Mouse (Mus musculus): ENCODE measurements around the gene Dync1i1. TPM values are rescaled to one million over a fixed set of nuclear protein-coding genes. Genes with fewer than 3 reads are reported as not detected.
A peak's percentile ranks its signal among the peaks of the same experiment; 100 is the strongest.

The Dync1i1 gene
- polyA plus RNA-seq, 1 experiment from 2014 or later: 29.5 TPM

- no peak overlapping the region for H3K9ac ChIP-seq
- H3K4me3 ChIP-seq: no peak overlapping the region
- H3K36me3 ChIP-seq: no peaks in the 10 kb centered on the region
- H3K27me3 ChIP-seq: no peaks in the 10 kb centered on the region
- WGBS: 68% methylated on average over 10 of the region's 10 CpGs
- H3K27ac ChIP-seq (replicated peaks): no peak overlapping the region
- no peaks in the 10 kb centered on the region for H3K4me1 ChIP-seq (replicated peaks)
- ATAC-seq (ENCODE audit: low FRiP score, low read depth): no peak
- no peaks in the 10 kb centered on the region for H3K9me3 ChIP-seq
- H3K4me2 ChIP-seq: no peak overlapping the region
Measured at GRCm38 (mm10) chr6:5956316-5956913, 231.0 kb downstream of the Dync1i1 start.

GRCm38 (mm10) chr6:5960728-5961127, 235.3 kb downstream of the Dync1i1 start:
- Histone ChIP-seq H3K36me3 (no peaks in the 10 kb centered on the region), H3K4me1 (replicated peaks) (no peaks in the 10 kb centered on the region), H3K27me3 (no peaks in the 10 kb centered on the region), H3K4me3 (no peak overlapping the region), H3K4me2 (no peak overlapping the region), H3K27ac (replicated peaks) (no peak overlapping the region), H3K9me3 (no peaks in the 10 kb centered on the region), H3K9ac (no peak overlapping the region)
- ATAC-seq (ENCODE audit: low FRiP score, low read depth): no peak
- WGBS: 70% methylated on average over 4 of the region's 4 CpGs

- no peaks in the 10 kb centered on the region for H3K27me3 ChIP-seq
- H3K27ac ChIP-seq (replicated peaks): no peak overlapping the region
- no peak overlapping the region for H3K4me3 ChIP-seq
- no peak for ATAC-seq (ENCODE audit: low FRiP score, low read depth)
- no peaks in the 10 kb centered on the region for H3K9me3 ChIP-seq
- over 99% methylated on average over 3 of the region's 3 CpGs for WGBS
- no peak overlapping the region for H3K9ac ChIP-seq
- H3K4me2 ChIP-seq: no peak overlapping the region
- no peaks in the 10 kb centered on the region for H3K36me3 ChIP-seq
- no peaks in the 10 kb centered on the region for H3K4me1 ChIP-seq (replicated peaks)
Measured at GRCm38 (mm10) chr6:5961960-5962359, 236.5 kb downstream of the Dync1i1 start.

GRCm38 (mm10) chr6:5966376-5966775, 240.9 kb downstream of the Dync1i1 start:
- Histone ChIP-seq H3K4me2 (no peak overlapping the region), H3K4me3 (no peak overlapping the region), H3K36me3 (no peaks in the 10 kb centered on the region), H3K9ac (no peak overlapping the region), H3K9me3 (no peaks in the 10 kb centered on the region), H3K4me1 (replicated peaks) (no peaks in the 10 kb centered on the region), H3K27ac (replicated peaks) (no peak overlapping the region), H3K27me3 (no peaks in the 10 kb centered on the region)
- no peak for ATAC-seq (ENCODE audit: low FRiP score, low read depth)
- WGBS: 95% methylated on average over 7 of the region's 7 CpGs

GRCm38 (mm10) chr6:5966806-5967445, 241.5 kb downstream of the Dync1i1 start:
- Histone ChIP-seq H3K9ac (no peak overlapping the region), H3K27ac (replicated peaks) (no peak overlapping the region), H3K4me3 (no peak overlapping the region), H3K27me3 (no peaks in the 10 kb centered on the region), H3K36me3 (no peaks in the 10 kb centered on the region), H3K9me3 (no peaks in the 10 kb centered on the region), H3K4me2 (no peak overlapping the region), H3K4me1 (replicated peaks) (no peaks in the 10 kb centered on the region)
- ATAC-seq (ENCODE audit: low FRiP score, low read depth): no peak
- WGBS: 86% methylated on average over 8 of the region's 8 CpGs

GRCm38 (mm10) chr6:5967545-5967944, 242.1 kb downstream of the Dync1i1 start:
- ATAC-seq (ENCODE audit: low FRiP score, low read depth): no peak
- 89% methylated on average over 4 of the region's 4 CpGs for WGBS
- Histone ChIP-seq H3K27ac (replicated peaks) (no peak overlapping the region), H3K27me3 (no peaks in the 10 kb centered on the region), H3K4me1 (replicated peaks) (no peaks in the 10 kb centered on the region), H3K36me3 (no peaks in the 10 kb centered on the region), H3K9me3 (no peaks in the 10 kb centered on the region), H3K9ac (no peak overlapping the region), H3K4me2 (no peak overlapping the region), H3K4me3 (no peak overlapping the region)

- Histone ChIP-seq H3K9me3 (no peaks in the 10 kb centered on the region), H3K9ac (no peak overlapping the region), H3K4me1 (replicated peaks) (no peaks in the 10 kb centered on the region), H3K4me2 (no peak overlapping the region), H3K36me3 (no peaks in the 10 kb centered on the region), H3K4me3 (no peak overlapping the region), H3K27me3 (no peaks in the 10 kb centered on the region), H3K27ac (replicated peaks) (no peak overlapping the region)
- WGBS: 94% methylated on average over 8 of the region's 8 CpGs
- no peak for ATAC-seq (ENCODE audit: low FRiP score, low read depth)
Measured at GRCm38 (mm10) chr6:5969613-5970012, 244.2 kb downstream of the Dync1i1 start.

GRCm38 (mm10) chr6:5976241-5976640, 250.8 kb downstream of the Dync1i1 start:
- Histone ChIP-seq H3K9me3 (no peaks in the 10 kb centered on the region), H3K4me3 (no peak overlapping the region), H3K9ac (no peak overlapping the region), H3K4me1 (replicated peaks) (no peaks in the 10 kb centered on the region), H3K27me3 (no peaks in the 10 kb centered on the region), H3K4me2 (no peak overlapping the region), H3K36me3 (no peaks in the 10 kb centered on the region), H3K27ac (replicated peaks) (no peak overlapping the region)
- no peak for ATAC-seq (ENCODE audit: low FRiP score, low read depth)
- WGBS: 71% methylated on average over 4 of the region's 4 CpGs

GRCm38 (mm10) chr6:5977238-5977920, 251.9 kb downstream of the Dync1i1 start:
- H3K36me3 ChIP-seq: no peaks in the 10 kb centered on the region
- 71% methylated on average over 15 of the region's 15 CpGs for WGBS
- no peaks in the 10 kb centered on the region for H3K4me1 ChIP-seq (replicated peaks)
- H3K9me3 ChIP-seq: no peaks in the 10 kb centered on the region
- H3K4me3 ChIP-seq: no peak overlapping the region
- ATAC-seq (ENCODE audit: low FRiP score, low read depth): no peak
- H3K27ac ChIP-seq (replicated peaks): no peak overlapping the region
- H3K27me3 ChIP-seq: no peaks in the 10 kb centered on the region
- no peak overlapping the region for H3K9ac ChIP-seq
- H3K4me2 ChIP-seq: no peak overlapping the region

- Histone ChIP-seq H3K36me3 (no peaks in the 10 kb centered on the region), H3K9me3 (no peaks in the 10 kb centered on the region), H3K27ac (replicated peaks) (no peak overlapping the region), H3K4me1 (replicated peaks) (peaks cover 13% of the 10 kb centered on the region), H3K27me3 (no peaks in the 10 kb centered on the region), H3K4me3 (no peak overlapping the region), H3K4me2 (no peak overlapping the region), H3K9ac (no peak overlapping the region)
- WGBS: 59% methylated on average over 6 of the region's 6 CpGs
- ATAC-seq (ENCODE audit: low FRiP score, low read depth): 0 out of 2 replicates have a peak, but pooled peaks have one; percentile 21
Measured at GRCm38 (mm10) chr6:5991243-5991642, 265.8 kb downstream of the Dync1i1 start.

- H3K36me3 ChIP-seq: no peaks in the 10 kb centered on the region
- H3K4me3 ChIP-seq: no peak overlapping the region
- ATAC-seq (ENCODE audit: low FRiP score, low read depth): peak; percentile 84
- no peak overlapping the region for H3K9ac ChIP-seq
- H3K4me1 ChIP-seq (replicated peaks): peaks cover 13% of the 10 kb centered on the region
- H3K27ac ChIP-seq (replicated peaks): 0 out of 2 replicates have a peak overlapping the region, but pooled peaks have one; percentile 39
- peak overlapping the region; percentile 40 for H3K4me2 ChIP-seq
- 39% methylated on average over 25 of the region's 25 CpGs for WGBS
- no peaks in the 10 kb centered on the region for H3K9me3 ChIP-seq
- H3K27me3 ChIP-seq: no peaks in the 10 kb centered on the region
Measured at GRCm38 (mm10) chr6:5991817-5992755, 266.6 kb downstream of the Dync1i1 start.
